Mouse (Mus musculus): ENCODE data around the gene Spen. TPM values are rescaled to one million over a fixed set of nuclear protein-coding genes. Genes with fewer than 3 reads are reported as not detected.

The Spen gene
- polyA plus RNA-seq, 1 experiment from 2014 or later, result 12.7 TPM

- H3K27me3 ChIP-seq, result no peaks in the 10 kb centered on the region
- peaks cover 11% of the 10 kb centered on the region for H3K36me3 ChIP-seq
- ATAC-seq (ENCODE audit: insufficient number of reproducible peaks, insufficient read depth, low FRiP score, low TSS enrichment, low read depth), result 0 out of 2 replicates have a peak, but pooled peaks have one; percentile 23
- peaks cover 39% of the 10 kb centered on the region for H3K4me1 ChIP-seq
- no peak overlapping the region for H3K4me2 ChIP-seq
- no peak overlapping the region; the same call in 1 of the 2 replicates for H3K9ac ChIP-seq
- WGBS, result 25% methylated on average over 4 of the region's 4 CpGs
- no peak overlapping the region for H3K4me3 ChIP-seq
- H3K27ac ChIP-seq, result peak overlapping the region; percentile 63
- H3K9me3 ChIP-seq, result no peaks in the 10 kb centered on the region
Measured at GRCm38 (mm10) chr4:141500637-141501036, 37.8 kb downstream of the Spen start.

DNA sequence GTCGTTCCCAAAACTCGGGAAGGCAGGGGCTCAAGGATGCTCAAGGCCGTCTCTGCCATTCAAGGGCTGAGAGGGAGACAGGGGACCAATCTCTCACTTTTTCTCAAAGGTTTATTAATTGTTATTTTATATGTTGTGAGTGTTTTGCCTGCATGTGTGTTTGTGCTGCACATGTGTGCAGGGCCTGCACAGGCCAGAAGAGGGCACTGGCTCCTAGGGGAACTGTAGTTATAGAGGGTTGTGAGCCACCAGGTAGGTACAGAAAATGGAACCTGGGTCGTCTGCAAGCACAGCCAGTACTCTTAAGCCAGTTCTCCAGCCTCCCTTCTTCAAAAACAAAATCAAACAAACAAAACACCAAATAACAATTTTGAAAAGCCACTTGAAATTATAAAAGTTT, 49.7 kb downstream of the Spen start:
- Histone ChIP-seq H3K4me3 (no peak overlapping the region), H3K36me3 (peaks cover 100% of the 10 kb centered on the region), H3K27ac (no peak overlapping the region), H3K9ac (no peak overlapping the region), H3K4me2 (no peak overlapping the region), H3K9me3 (peaks cover 5% of the 10 kb centered on the region; the same call in 1 of the 2 replicates), H3K27me3 (no peaks in the 10 kb centered on the region), H3K4me1 (no peaks in the 10 kb centered on the region)
- no peak for ATAC-seq (ENCODE audit: insufficient number of reproducible peaks, insufficient read depth, low FRiP score, low TSS enrichment, low read depth)
- WGBS, result 90% methylated on average over 4 of the region's 4 CpGs

- peaks cover 100% of the 10 kb centered on the region for H3K36me3 ChIP-seq
- H3K4me2 ChIP-seq, result no peak overlapping the region
- no peak overlapping the region for H3K27ac ChIP-seq
- ATAC-seq (ENCODE audit: insufficient number of reproducible peaks, insufficient read depth, low FRiP score, low TSS enrichment, low read depth), result no peak
- H3K4me1 ChIP-seq, result no peaks in the 10 kb centered on the region
- H3K27me3 ChIP-seq, result no peaks in the 10 kb centered on the region
- no peak overlapping the region for H3K4me3 ChIP-seq
- 94% methylated on average over 11 of the region's 11 CpGs for WGBS
- no peak overlapping the region for H3K9ac ChIP-seq
- H3K9me3 ChIP-seq, result peaks cover 5% of the 10 kb centered on the region; the same call in 1 of the 2 replicates
Measured at GRCm38 (mm10) chr4:141487581-141487980, 50.8 kb downstream of the Spen start.

DNA sequence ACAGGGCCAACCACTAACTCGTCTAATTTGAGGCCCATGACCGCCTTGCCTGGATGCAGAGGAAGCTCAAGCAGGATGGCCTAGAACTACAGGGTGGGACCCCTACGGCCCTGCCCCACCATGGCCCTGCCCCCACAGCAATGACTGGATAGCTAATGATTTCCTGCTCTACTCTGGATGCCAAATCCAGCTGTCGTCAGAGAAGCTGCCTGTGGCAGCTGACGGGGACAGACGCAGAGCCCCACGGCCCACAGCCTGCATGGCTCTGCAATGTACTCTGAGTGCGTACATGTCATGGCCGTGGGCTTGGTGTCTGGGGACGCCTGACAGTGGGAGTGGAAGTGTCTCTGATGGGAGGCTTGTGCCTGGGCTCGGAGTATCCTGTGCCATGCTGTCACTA, 54.3 kb downstream of the Spen start:
- Histone ChIP-seq H3K27me3 (no peaks in the 10 kb centered on the region), H3K4me1 (no peaks in the 10 kb centered on the region), H3K27ac (no peak overlapping the region), H3K9me3 (peaks cover 3% of the 10 kb centered on the region; the same call in 1 of the 2 replicates), H3K4me2 (no peak overlapping the region), H3K4me3 (no peak overlapping the region), H3K9ac (no peak overlapping the region), H3K36me3 (peaks cover 95% of the 10 kb centered on the region)
- WGBS, result 66% methylated on average over 11 of the region's 11 CpGs
- ATAC-seq (ENCODE audit: insufficient number of reproducible peaks, insufficient read depth, low FRiP score, low TSS enrichment, low read depth), result no peak

- no peak overlapping the region for H3K9ac ChIP-seq
- WGBS, result 93% methylated on average over 8 of the region's 8 CpGs
- no peak overlapping the region for H3K4me3 ChIP-seq
- H3K4me2 ChIP-seq, result no peak overlapping the region
- peaks cover 95% of the 10 kb centered on the region for H3K36me3 ChIP-seq
- H3K27ac ChIP-seq, result no peak overlapping the region
- ATAC-seq (ENCODE audit: insufficient number of reproducible peaks, insufficient read depth, low FRiP score, low TSS enrichment, low read depth), result no peak
- H3K4me1 ChIP-seq, result no peaks in the 10 kb centered on the region
- no peaks in the 10 kb centered on the region for H3K27me3 ChIP-seq
- no peaks in the 10 kb centered on the region for H3K9me3 ChIP-seq
Measured at GRCm38 (mm10) chr4:141479411-141479810, 59.0 kb downstream of the Spen start.

DNA sequence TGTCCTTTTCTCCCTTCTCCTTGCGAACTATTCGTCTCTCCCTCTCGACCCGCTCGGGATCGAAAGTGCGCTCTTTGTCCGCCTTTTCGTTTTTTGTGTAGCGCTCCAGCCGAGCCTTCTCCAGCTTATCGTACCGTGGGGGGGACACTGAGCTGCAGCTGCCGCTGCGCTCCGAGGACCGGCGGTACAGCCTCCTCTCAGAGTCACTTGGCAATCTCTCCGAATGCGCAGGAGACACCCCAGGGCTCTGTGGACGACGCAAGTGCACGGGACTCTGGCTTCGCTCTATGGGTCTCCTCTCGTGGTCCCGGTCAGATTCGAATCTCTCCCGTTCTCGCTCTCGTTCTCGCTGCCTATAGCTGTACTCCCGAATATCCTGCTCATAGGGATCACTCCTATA, 59.6 kb downstream of the Spen start:
- H3K9me3 ChIP-seq, result no peaks in the 10 kb centered on the region
- no peaks in the 10 kb centered on the region for H3K4me1 ChIP-seq
- H3K9ac ChIP-seq, result no peak overlapping the region
- H3K27me3 ChIP-seq, result no peaks in the 10 kb centered on the region
- H3K4me2 ChIP-seq, result no peak overlapping the region
- ATAC-seq (ENCODE audit: insufficient number of reproducible peaks, insufficient read depth, low FRiP score, low TSS enrichment, low read depth), result no peak
- H3K27ac ChIP-seq, result 0 out of 2 replicates have a peak overlapping the region, but pooled peaks have one; percentile 66
- 95% methylated on average over 32 of the region's 32 CpGs for WGBS
- H3K36me3 ChIP-seq, result peaks cover 95% of the 10 kb centered on the region
- no peak overlapping the region for H3K4me3 ChIP-seq

DNA sequence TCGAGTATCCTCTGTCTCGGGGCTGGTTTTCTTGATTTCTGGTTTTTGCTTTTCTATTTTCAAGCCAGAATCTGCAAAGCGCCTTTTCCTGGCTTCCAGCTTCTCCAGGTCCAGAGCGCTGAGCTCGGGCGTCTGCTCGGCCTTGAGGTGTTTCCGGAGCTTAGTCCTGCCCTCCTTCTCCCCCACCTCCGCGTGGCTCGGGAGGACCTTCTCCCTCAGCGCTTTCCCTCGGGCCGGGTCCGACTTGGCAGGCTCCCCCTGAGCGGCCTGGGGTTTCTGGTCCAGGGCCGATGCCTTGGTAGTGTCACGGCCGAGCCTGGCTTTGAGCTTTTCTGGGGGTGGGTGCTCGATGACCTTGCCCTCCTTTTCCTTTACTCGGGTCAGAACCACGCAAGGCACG, 60.2 kb downstream of the Spen start:
- Histone ChIP-seq H3K4me3 (no peak overlapping the region), H3K27ac (peak overlapping the region; percentile 66; the same call in 1 of the 2 replicates), H3K4me2 (no peak overlapping the region), H3K9me3 (no peaks in the 10 kb centered on the region), H3K4me1 (no peaks in the 10 kb centered on the region), H3K36me3 (peaks cover 95% of the 10 kb centered on the region), H3K27me3 (no peaks in the 10 kb centered on the region), H3K9ac (no peak overlapping the region)
- ATAC-seq (ENCODE audit: insufficient number of reproducible peaks, insufficient read depth, low FRiP score, low TSS enrichment, low read depth), result no peak
- WGBS, result 87% methylated on average over 23 of the region's 23 CpGs

DNA sequence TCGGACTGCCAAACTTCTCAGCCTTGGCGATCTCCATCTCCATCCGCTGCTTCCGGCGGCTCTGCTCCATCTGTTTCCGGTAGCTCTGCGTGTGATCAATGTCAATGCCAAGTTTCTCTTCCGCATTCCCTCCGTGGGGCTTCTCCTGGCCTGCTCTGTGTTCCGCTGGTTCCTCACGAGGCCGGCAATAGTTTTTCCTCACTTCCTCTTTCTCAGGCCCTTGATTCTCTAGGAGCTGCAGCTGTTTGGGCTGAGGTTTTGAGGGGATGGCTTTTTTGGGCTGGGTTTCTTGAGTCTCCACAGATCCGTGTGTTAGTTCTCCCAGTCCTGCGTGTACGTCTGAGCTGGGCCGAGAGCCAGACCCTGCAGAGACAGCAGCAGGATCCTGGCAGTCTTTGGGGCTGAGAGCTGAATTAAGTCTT, 60.7 kb downstream of the Spen start:
- H3K4me3 ChIP-seq, result no peak overlapping the region
- no peak overlapping the region for H3K4me2 ChIP-seq
- peak overlapping the region; percentile 66 for H3K27ac ChIP-seq
- H3K27me3 ChIP-seq, result no peaks in the 10 kb centered on the region
- WGBS, result 87% methylated on average over 16 of the region's 16 CpGs
- no peak overlapping the region for H3K9ac ChIP-seq
- H3K36me3 ChIP-seq, result peaks cover 95% of the 10 kb centered on the region
- no peaks in the 10 kb centered on the region for H3K9me3 ChIP-seq
- H3K4me1 ChIP-seq, result no peaks in the 10 kb centered on the region
- ATAC-seq (ENCODE audit: insufficient number of reproducible peaks, insufficient read depth, low FRiP score, low TSS enrichment, low read depth), result no peak

GRCm38 (mm10) chr4:141474431-141474830, 64.0 kb downstream of the Spen start:
- no peaks in the 10 kb centered on the region for H3K9me3 ChIP-seq
- no peak overlapping the region for H3K9ac ChIP-seq
- no peak overlapping the region for H3K4me2 ChIP-seq
- H3K27me3 ChIP-seq, result no peaks in the 10 kb centered on the region
- H3K4me1 ChIP-seq, result no peaks in the 10 kb centered on the region
- no peak overlapping the region for H3K4me3 ChIP-seq
- ATAC-seq (ENCODE audit: insufficient number of reproducible peaks, insufficient read depth, low FRiP score, low TSS enrichment, low read depth), result no peak
- H3K27ac ChIP-seq, result no peak overlapping the region
- peaks cover 100% of the 10 kb centered on the region for H3K36me3 ChIP-seq
- 91% methylated on average over 19 of the region's 19 CpGs for WGBS

GRCm38 (mm10) chr4:141472641-141473321, 65.6 kb downstream of the Spen start:
- no peak overlapping the region for H3K4me2 ChIP-seq
- peaks cover 97% of the 10 kb centered on the region for H3K36me3 ChIP-seq
- no peaks in the 10 kb centered on the region for H3K4me1 ChIP-seq
- no peak overlapping the region for H3K4me3 ChIP-seq
- H3K9ac ChIP-seq, result no peak overlapping the region
- H3K9me3 ChIP-seq, result no peaks in the 10 kb centered on the region
- H3K27me3 ChIP-seq, result no peaks in the 10 kb centered on the region
- no peak overlapping the region for H3K27ac ChIP-seq
- 93% methylated on average over 32 of the region's 32 CpGs for WGBS
- ATAC-seq (ENCODE audit: insufficient number of reproducible peaks, insufficient read depth, low FRiP score, low TSS enrichment, low read depth), result no peak

GRCm38 (mm10) chr4:141471491-141471890, 66.9 kb downstream of the Spen start:
- Histone ChIP-seq H3K27ac (no peak overlapping the region), H3K36me3 (peaks cover 97% of the 10 kb centered on the region), H3K4me1 (no peaks in the 10 kb centered on the region), H3K27me3 (no peaks in the 10 kb centered on the region), H3K9me3 (no peaks in the 10 kb centered on the region), H3K4me3 (no peak overlapping the region), H3K9ac (no peak overlapping the region), H3K4me2 (no peak overlapping the region)
- no peak for ATAC-seq (ENCODE audit: insufficient number of reproducible peaks, insufficient read depth, low FRiP score, low TSS enrichment, low read depth)
- WGBS, result 94% methylated on average over 16 of the region's 16 CpGs

DNA sequence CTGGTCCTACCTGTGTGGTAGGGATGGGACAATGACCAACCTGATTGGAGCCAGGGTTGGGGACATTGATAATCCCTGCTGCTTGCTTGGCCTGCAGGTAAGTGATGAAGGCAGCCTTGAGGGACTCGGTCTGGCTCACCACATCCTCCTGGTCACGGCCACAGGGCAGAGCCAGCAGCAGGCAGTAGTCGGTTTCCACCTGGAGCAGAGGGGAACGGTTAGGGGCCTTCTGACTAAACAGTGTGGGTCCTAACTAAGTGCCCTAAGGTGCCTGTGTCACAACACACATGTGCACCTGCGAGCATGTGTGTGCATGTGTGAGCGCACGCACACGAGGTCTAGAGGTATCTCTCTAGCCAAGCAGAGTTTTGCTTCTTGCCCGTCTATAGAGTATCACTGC, 69.1 kb downstream of the Spen start:
- no peaks in the 10 kb centered on the region for H3K9me3 ChIP-seq
- 85% methylated on average over 9 of the region's 9 CpGs for WGBS
- H3K36me3 ChIP-seq, result peaks cover 97% of the 10 kb centered on the region
- no peaks in the 10 kb centered on the region for H3K27me3 ChIP-seq
- H3K27ac ChIP-seq, result no peak overlapping the region
- H3K4me2 ChIP-seq, result no peak overlapping the region
- ATAC-seq (ENCODE audit: insufficient number of reproducible peaks, insufficient read depth, low FRiP score, low TSS enrichment, low read depth), result no peak
- no peaks in the 10 kb centered on the region for H3K4me1 ChIP-seq
- H3K9ac ChIP-seq, result no peak overlapping the region
- no peak overlapping the region for H3K4me3 ChIP-seq

Data from embryonic facial prominence, embryonic 13.5 days (tissue).